Mouse (Mus musculus): ENCODE measurements around the gene Fli1. TPM values are rescaled to one million over a fixed set of nuclear protein-coding genes. Genes with fewer than 3 reads are reported as not detected.

The Fli1 gene
- polyA plus RNA-seq, 1 experiment from 2014 or later = 23.4 TPM

GRCm38 (mm10) chr9:32425321-32425720 is 117.3 kb downstream of the Fli1 start:
- ATAC-seq (replicated peaks; ENCODE audit: extremely low read depth, insufficient read depth, low FRiP score) = no peak
- Histone ChIP-seq H3K4me3 (ENCODE audit: low read length) (no peak overlapping the region), H3K27ac (ENCODE audit: low read length) (no peak overlapping the region), H3K9ac (ENCODE audit: low read length) (no peak overlapping the region), H3K9me3 (replicated peaks; ENCODE audit: control insufficient read depth, low read length) (no peaks in the 10 kb centered on the region), H3K27me3 (ENCODE audit: control insufficient read depth, insufficient read depth, low read length) (no peaks in the 10 kb centered on the region), H3K4me2 (ENCODE audit: low read depth, low read length) (no peak overlapping the region), H3K36me3 (ENCODE audit: control insufficient read depth, insufficient read depth) (peaks cover 13% of the 10 kb centered on the region; the same call in 1 of the 2 replicates), H3K4me1 (ENCODE audit: control insufficient read depth, insufficient read depth, low read length) (no peaks in the 10 kb centered on the region)
- WGBS = 77% methylated on average over 7 of the region's 7 CpGs

GRCm38 (mm10) chr9:32420711-32421110 is 122.0 kb downstream of the Fli1 start:
- Histone ChIP-seq H3K27ac (ENCODE audit: low read length) (no peak overlapping the region), H3K27me3 (ENCODE audit: control insufficient read depth, insufficient read depth, low read length) (no peaks in the 10 kb centered on the region), H3K9me3 (replicated peaks; ENCODE audit: control insufficient read depth, low read length) (no peaks in the 10 kb centered on the region), H3K4me2 (ENCODE audit: low read depth, low read length) (no peak overlapping the region), H3K36me3 (ENCODE audit: control insufficient read depth, insufficient read depth) (peaks cover 10% of the 10 kb centered on the region; the same call in 1 of the 2 replicates), H3K4me3 (ENCODE audit: low read length) (no peak overlapping the region), H3K4me1 (ENCODE audit: control insufficient read depth, insufficient read depth, low read length) (0 out of 2 replicates have a peak, but pooled peaks cover 4% of the 10 kb centered on the region), H3K9ac (ENCODE audit: low read length) (no peak overlapping the region)
- no peak for ATAC-seq (replicated peaks; ENCODE audit: extremely low read depth, insufficient read depth, low FRiP score)

GRCm38 (mm10) chr9:32417466-32418116 is 125.1 kb downstream of the Fli1 start:
- H3K9ac ChIP-seq (ENCODE audit: low read length) = no peak overlapping the region
- H3K36me3 ChIP-seq (ENCODE audit: control insufficient read depth, insufficient read depth) = no peaks in the 10 kb centered on the region
- H3K9me3 ChIP-seq (replicated peaks; ENCODE audit: control insufficient read depth, low read length) = no peaks in the 10 kb centered on the region
- no peaks in the 10 kb centered on the region for H3K27me3 ChIP-seq (ENCODE audit: control insufficient read depth, insufficient read depth, low read length)
- H3K4me1 ChIP-seq (ENCODE audit: control insufficient read depth, insufficient read depth, low read length) = peaks cover 12% of the 10 kb centered on the region
- 45% methylated on average over 8 of the region's 8 CpGs for WGBS
- H3K4me3 ChIP-seq (ENCODE audit: low read length) = no peak overlapping the region
- no peak overlapping the region for H3K27ac ChIP-seq (ENCODE audit: low read length)
- no peak overlapping the region for H3K4me2 ChIP-seq (ENCODE audit: low read depth, low read length)
- no peak for ATAC-seq (replicated peaks; ENCODE audit: extremely low read depth, insufficient read depth, low FRiP score)

GRCm38 (mm10) chr9:32415952-32416351 is 126.7 kb downstream of the Fli1 start:
- Histone ChIP-seq H3K27me3 (ENCODE audit: control insufficient read depth, insufficient read depth, low read length) (no peaks in the 10 kb centered on the region; the same call in 1 of the 2 replicates), H3K27ac (ENCODE audit: low read length) (no peak overlapping the region), H3K36me3 (ENCODE audit: control insufficient read depth, insufficient read depth) (no peaks in the 10 kb centered on the region), H3K4me2 (ENCODE audit: low read depth, low read length) (no peak overlapping the region), H3K9me3 (replicated peaks; ENCODE audit: control insufficient read depth, low read length) (no peaks in the 10 kb centered on the region), H3K4me1 (ENCODE audit: control insufficient read depth, insufficient read depth, low read length) (peaks cover 12% of the 10 kb centered on the region), H3K4me3 (ENCODE audit: low read length) (no peak overlapping the region), H3K9ac (ENCODE audit: low read length) (no peak overlapping the region)
- ATAC-seq (replicated peaks; ENCODE audit: extremely low read depth, insufficient read depth, low FRiP score) = no peak
- 84% methylated on average over 3 of the region's 3 CpGs for WGBS

- no peaks in the 10 kb centered on the region for H3K36me3 ChIP-seq (ENCODE audit: control insufficient read depth, insufficient read depth)
- H3K4me2 ChIP-seq (ENCODE audit: low read depth, low read length) = no peak overlapping the region
- no peaks in the 10 kb centered on the region for H3K9me3 ChIP-seq (replicated peaks; ENCODE audit: control insufficient read depth, low read length)
- H3K9ac ChIP-seq (ENCODE audit: low read length) = no peak overlapping the region
- no peak overlapping the region for H3K4me3 ChIP-seq (ENCODE audit: low read length)
- no peak overlapping the region for H3K27ac ChIP-seq (ENCODE audit: low read length)
- 67% methylated on average over 1 of the region's 1 CpGs for WGBS
- ATAC-seq (replicated peaks; ENCODE audit: extremely low read depth, insufficient read depth, low FRiP score) = no peak
- peaks cover 12% of the 10 kb centered on the region for H3K4me1 ChIP-seq (ENCODE audit: control insufficient read depth, insufficient read depth, low read length)
- H3K27me3 ChIP-seq (ENCODE audit: control insufficient read depth, insufficient read depth, low read length) = no peaks in the 10 kb centered on the region; the same call in 1 of the 2 replicates
These were observed 127.7 kb downstream of the Fli1 start for GRCm38 (mm10) chr9:32414956-32415355.

GRCm38 (mm10) chr9:32412836-32413580 is 129.7 kb downstream of the Fli1 start:
- 52% methylated on average over 10 of the region's 10 CpGs for WGBS
- Histone ChIP-seq H3K4me3 (ENCODE audit: low read length) (no peak overlapping the region), H3K9me3 (replicated peaks; ENCODE audit: control insufficient read depth, low read length) (no peaks in the 10 kb centered on the region), H3K27me3 (ENCODE audit: control insufficient read depth, insufficient read depth, low read length) (peaks cover 6% of the 10 kb centered on the region), H3K4me2 (ENCODE audit: low read depth, low read length) (no peak overlapping the region), H3K9ac (ENCODE audit: low read length) (no peak overlapping the region), H3K36me3 (ENCODE audit: control insufficient read depth, insufficient read depth) (no peaks in the 10 kb centered on the region), H3K4me1 (ENCODE audit: control insufficient read depth, insufficient read depth, low read length) (peaks cover 19% of the 10 kb centered on the region), H3K27ac (ENCODE audit: low read length) (no peak overlapping the region)
- 0 out of 2 replicates have a peak, but pooled peaks have one; percentile 14 for ATAC-seq (replicated peaks; ENCODE audit: extremely low read depth, insufficient read depth, low FRiP score)

- Histone ChIP-seq H3K9ac (ENCODE audit: low read length) (no peak overlapping the region), H3K4me1 (ENCODE audit: control insufficient read depth, insufficient read depth, low read length) (peaks cover 15% of the 10 kb centered on the region), H3K27ac (ENCODE audit: low read length) (no peak overlapping the region), H3K36me3 (ENCODE audit: control insufficient read depth, insufficient read depth) (no peaks in the 10 kb centered on the region), H3K9me3 (replicated peaks; ENCODE audit: control insufficient read depth, low read length) (no peaks in the 10 kb centered on the region), H3K4me3 (ENCODE audit: low read length) (no peak overlapping the region), H3K27me3 (ENCODE audit: control insufficient read depth, insufficient read depth, low read length) (peaks cover 9% of the 10 kb centered on the region), H3K4me2 (ENCODE audit: low read depth, low read length) (no peak overlapping the region)
- no peak for ATAC-seq (replicated peaks; ENCODE audit: extremely low read depth, insufficient read depth, low FRiP score)
- WGBS = 83% methylated on average over 5 of the region's 5 CpGs
These were observed 131.2 kb downstream of the Fli1 start for GRCm38 (mm10) chr9:32411507-32411906.

- H3K4me1 ChIP-seq (ENCODE audit: control insufficient read depth, insufficient read depth, low read length) = peaks cover 15% of the 10 kb centered on the region
- no peaks in the 10 kb centered on the region for H3K9me3 ChIP-seq (replicated peaks; ENCODE audit: control insufficient read depth, low read length)
- H3K27ac ChIP-seq (ENCODE audit: low read length) = no peak overlapping the region
- WGBS = 79% methylated on average over 5 of the region's 5 CpGs
- no peaks in the 10 kb centered on the region for H3K36me3 ChIP-seq (ENCODE audit: control insufficient read depth, insufficient read depth)
- H3K9ac ChIP-seq (ENCODE audit: low read length) = no peak overlapping the region
- H3K4me3 ChIP-seq (ENCODE audit: low read length) = no peak overlapping the region
- no peak for ATAC-seq (replicated peaks; ENCODE audit: extremely low read depth, insufficient read depth, low FRiP score)
- no peak overlapping the region for H3K4me2 ChIP-seq (ENCODE audit: low read depth, low read length)
- H3K27me3 ChIP-seq (ENCODE audit: control insufficient read depth, insufficient read depth, low read length) = peaks cover 9% of the 10 kb centered on the region
These were observed 132.0 kb downstream of the Fli1 start for GRCm38 (mm10) chr9:32410671-32411070.
